Mouse (Mus musculus) cortical plate, adult 2 months (tissue): ENCODE results near the gene Cntnap2.

Experiments
- CTCF ChIP-seq: fragments of 200-500 bp; IDR thresholded peaks from 2 replicates; pipeline ENCODE4 v1.5.1; 2011; ENCODE audit warnings: mild to moderate bottlenecking, control low read depth, low read length; ENCODE audit not compliant: insufficient read depth; ENCODE audit errors: extremely low read depth
- POLR2A ChIP-seq: fragments of 200-500 bp; IDR thresholded peaks from 2 replicates; pipeline ENCODE4 v1.6.1; 2011; ENCODE audit warnings: mild to moderate bottlenecking, low read length, control low read depth; ENCODE audit not compliant: insufficient read depth; ENCODE audit errors: extremely low read depth

DNA sequence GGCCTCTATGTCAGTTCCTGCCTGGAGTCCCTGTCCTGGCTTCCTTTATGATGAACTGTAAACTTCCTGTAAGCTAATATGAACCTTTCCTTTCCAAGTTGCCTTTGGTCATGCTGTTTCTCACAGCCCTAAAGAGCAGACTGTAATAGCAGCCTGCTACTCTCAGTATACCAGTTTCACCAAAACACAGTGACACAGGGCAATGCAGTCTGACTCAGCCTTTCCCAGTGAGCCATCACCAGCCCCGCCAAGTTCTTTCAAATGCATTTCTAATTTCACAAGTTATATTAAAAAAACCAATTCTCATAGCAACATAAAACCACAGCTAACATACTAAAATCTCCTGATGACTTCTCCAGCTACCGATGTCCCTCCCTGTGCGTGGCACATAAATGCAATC lies 2285.5 kb downstream of the Cntnap2 start:
- TF ChIP-seq CTCF, result no peak
- no peak for TF ChIP-seq POLR2A
